Mouse (Mus musculus): ENCODE measurements around the gene Ptprg. TPM values are rescaled to one million over a fixed set of nuclear protein-coding genes. Genes with fewer than 3 reads are reported as not detected.
"Not testable (repeated sequence)": the region's sequence is repeated elsewhere in the genome, so short reads cannot be mapped to it uniquely, and the experiment has no call there.

The Ptprg gene
- polyA plus RNA-seq, 1 experiment from 2014 or later: 15.2 TPM

DNA sequence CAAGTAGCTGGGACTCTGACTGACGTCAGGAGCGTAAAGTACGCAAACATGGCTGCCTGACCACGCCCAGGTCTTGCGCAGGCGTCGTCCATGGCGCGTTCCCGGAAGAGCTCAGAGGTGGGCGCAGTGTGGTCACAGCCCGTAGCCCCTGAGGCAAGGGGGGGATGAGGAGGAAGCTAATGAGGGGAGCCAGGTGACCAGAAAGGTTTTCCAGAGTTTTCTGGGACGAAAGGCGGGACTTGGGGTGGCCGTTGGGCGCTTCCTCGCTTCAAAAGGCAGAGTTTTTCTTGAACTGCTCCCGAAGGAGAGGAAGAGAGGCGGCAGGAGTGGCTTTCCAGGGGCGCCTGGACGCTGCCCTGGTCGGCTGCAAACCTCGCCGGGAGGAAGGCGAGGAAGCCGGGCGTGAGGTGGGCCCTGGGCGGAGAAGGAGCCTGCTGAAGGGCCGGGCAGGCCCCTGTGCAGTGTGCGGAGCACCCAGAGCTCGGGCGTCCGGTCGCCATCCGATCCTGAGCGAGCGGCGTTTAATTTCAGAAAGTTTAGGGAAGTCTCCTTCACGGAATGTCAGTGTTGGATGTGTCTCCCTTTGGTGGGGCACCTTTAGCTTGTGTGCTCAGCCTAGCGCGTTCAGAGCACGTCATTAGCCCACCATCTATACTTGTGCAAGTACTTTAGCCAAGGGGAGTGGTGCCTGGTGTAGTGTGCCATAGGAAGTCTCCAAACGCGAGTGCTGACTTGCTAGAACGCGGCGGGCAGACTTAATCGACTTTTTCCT is 731.0 kb downstream of the Ptprg start, which contains the start of gene 3830406C13Rik:
TSS of gene 3830406C13Rik (plus strand) at position 33 of the 772 bp plus-strand sequence.
- no peaks in the 10 kb centered on the region; the same call in 1 of the 2 replicates for H3K27me3 ChIP-seq (ENCODE audit: control insufficient read depth, insufficient read depth, low read length)
- ATAC-seq (replicated peaks; ENCODE audit: insufficient number of reproducible peaks, low FRiP score, low TSS enrichment): peak; percentile 96
- no peaks in the 10 kb centered on the region for H3K36me3 ChIP-seq (ENCODE audit: control insufficient read depth, insufficient read depth, low read length)
- no peaks in the 10 kb centered on the region for H3K9me3 ChIP-seq (replicated peaks; ENCODE audit: control insufficient read depth, low read length)
- peak within 1 kb of the TSS; percentile 75 for H3K4me2 ChIP-seq
- WGBS (ENCODE audit: insufficient replicate concordance): 1% methylated on average over 48 of the region's 48 CpGs
- peak within 1 kb of the TSS; percentile 86 for H3K9ac ChIP-seq (ENCODE audit: low read depth, low read length)
- no peaks in the 10 kb centered on the region for H3K4me1 ChIP-seq (ENCODE audit: control insufficient read depth, insufficient read depth, low read length)
- H3K27ac ChIP-seq (ENCODE audit: low read depth, low read length): peak within 1 kb of the TSS; percentile 94
- H3K4me3 ChIP-seq (ENCODE audit: low read depth, low read length): peak within 1 kb of the TSS; percentile 72

DNA sequence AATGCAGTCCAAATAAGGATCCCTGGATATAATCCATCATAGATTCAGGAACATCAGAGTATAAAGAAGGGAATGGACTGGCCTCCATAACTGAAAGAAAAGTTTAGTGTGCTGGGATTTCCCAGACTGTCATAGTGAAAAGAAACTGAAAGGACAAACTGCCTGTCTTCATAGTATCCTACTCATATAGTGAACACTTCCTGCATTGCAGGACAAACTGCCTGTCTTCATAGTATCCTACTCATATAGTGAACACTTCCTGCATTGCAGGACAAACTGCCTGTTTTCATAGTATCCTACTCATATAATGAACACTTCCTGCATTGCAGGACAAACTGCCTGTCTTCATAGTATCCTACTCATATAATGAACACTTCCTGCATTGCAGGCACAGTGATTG is 736.4 kb downstream of the Ptprg start:
- not testable (repeated sequence) for H3K36me3 ChIP-seq (ENCODE audit: control insufficient read depth, insufficient read depth, low read length); H3K9ac ChIP-seq (ENCODE audit: low read depth, low read length); H3K27me3 ChIP-seq (ENCODE audit: control insufficient read depth, insufficient read depth, low read length); ATAC-seq (replicated peaks; ENCODE audit: insufficient number of reproducible peaks, low FRiP score, low TSS enrichment); H3K9me3 ChIP-seq (replicated peaks; ENCODE audit: control insufficient read depth, low read length); H3K4me1 ChIP-seq (ENCODE audit: control insufficient read depth, insufficient read depth, low read length); H3K4me3 ChIP-seq (ENCODE audit: low read depth, low read length); H3K27ac ChIP-seq (ENCODE audit: low read depth, low read length); H3K4me2 ChIP-seq

Other genes with a start within 250 kb of the Ptprg start
- gene Gm3839, start 196.8 kb upstream of the Ptprg start, polyA plus RNA-seq (2014; fragmentation: Nextera tagmentation; extraction: Ambion mirVana): 3.4 and 4.1 TPM in 2 replicates